Mouse (Mus musculus): ENCODE measurements around the gene Rbm47. TPM values are rescaled to one million over a fixed set of nuclear protein-coding genes. Genes with fewer than 3 reads are reported as not detected.

The Rbm47 gene
- polyA plus RNA-seq, 1 experiment = 80.2 TPM

DNA sequence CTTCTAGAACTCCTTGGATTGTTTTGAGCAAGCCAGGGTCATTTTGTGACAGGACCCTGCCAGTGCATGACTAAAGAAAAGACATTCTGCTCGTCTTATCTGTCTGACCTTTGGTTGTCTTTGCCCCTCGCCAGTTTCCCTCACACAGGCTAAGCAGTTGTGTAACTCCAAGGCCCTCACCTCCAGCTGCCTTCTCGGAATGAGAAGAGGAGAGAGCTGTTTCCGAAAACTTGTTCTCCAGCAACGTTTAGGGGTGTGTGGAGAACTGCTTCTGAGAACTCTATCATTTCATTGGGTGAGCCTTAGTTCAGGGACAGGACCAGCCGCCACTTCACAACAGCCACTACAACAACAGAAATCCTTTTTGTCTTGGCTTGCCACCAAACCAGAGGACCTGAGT, 77.8 kb downstream of the Rbm47 start:
- WGBS = 52% methylated on average over 6 of the region's 6 CpGs
- no peak for DNase-seq (ENCODE audit: low read depth, low spot score)

DNA sequence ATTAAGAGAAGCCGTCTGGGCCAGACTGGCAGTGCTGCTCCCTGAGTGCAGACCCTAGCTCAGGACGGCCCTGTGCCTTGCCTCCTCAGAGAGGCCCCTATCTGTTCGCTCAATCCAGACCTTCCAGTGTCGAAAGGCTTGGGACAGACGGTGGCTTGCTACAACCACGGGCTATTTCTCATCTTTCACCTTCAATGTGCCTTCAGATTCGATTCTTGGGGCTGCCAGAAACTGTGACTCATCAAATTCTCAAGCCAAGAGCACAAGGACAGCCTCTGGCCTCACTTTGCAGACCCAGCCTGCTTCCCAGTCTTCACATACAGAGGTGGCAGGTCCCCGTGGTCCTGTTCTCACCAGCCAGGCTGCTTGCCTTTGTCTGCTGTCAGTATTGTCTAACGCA, 82.9 kb downstream of the Rbm47 start:
- DNase-seq (ENCODE audit: low read depth, low spot score) = no peak

DNA sequence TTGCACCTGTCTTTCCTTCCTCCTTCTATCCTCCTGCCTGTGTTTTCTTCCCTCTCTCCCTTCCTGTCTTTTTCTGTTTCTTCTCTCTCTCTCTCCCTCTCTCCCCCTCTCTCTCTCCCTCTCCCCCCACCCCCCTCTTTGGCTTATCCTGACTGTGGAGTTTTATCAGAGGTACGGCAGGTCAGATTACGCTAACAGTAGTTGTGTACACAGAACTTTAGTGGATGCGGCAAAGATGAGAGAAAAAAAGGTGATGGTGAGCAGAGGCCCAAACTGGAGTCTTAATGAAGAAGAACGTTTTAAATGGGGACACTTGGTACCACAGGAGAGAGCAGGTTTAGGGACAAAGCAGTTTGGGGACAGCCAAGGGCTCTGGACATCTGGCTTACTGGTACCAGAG, 83.3 kb downstream of the Rbm47 start:
- 35% methylated on average over 4 of the region's 4 CpGs for WGBS
- DNase-seq (ENCODE audit: low read depth, low spot score) = no peak

More for the DNA sequence above, 82.9 kb downstream of the Rbm47 start:
- 21% methylated on average over 9 of the region's 9 CpGs for WGBS

DNA sequence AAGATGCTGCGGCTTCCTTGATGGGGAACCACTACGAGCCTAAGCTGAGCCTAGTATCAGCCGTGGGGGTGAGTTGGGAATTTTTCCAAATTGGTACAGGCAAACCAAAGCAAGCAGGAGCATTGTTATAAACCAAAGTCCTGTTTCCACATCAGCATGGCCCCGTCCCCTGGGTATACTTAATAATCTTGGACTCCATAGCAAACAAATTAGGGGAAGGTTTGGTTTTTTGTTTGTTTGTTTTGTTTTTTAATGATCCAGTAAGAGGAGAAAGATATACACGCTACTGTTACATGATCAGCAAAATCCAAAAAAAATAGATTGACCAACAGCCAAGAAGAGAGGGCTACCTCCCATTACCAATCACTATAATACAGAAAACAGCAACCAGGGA, 84.0 kb downstream of the Rbm47 start:
- DNase-seq (ENCODE audit: low read depth, low spot score) = no peak
- WGBS = 41% methylated on average over 5 of the region's 5 CpGs

DNA sequence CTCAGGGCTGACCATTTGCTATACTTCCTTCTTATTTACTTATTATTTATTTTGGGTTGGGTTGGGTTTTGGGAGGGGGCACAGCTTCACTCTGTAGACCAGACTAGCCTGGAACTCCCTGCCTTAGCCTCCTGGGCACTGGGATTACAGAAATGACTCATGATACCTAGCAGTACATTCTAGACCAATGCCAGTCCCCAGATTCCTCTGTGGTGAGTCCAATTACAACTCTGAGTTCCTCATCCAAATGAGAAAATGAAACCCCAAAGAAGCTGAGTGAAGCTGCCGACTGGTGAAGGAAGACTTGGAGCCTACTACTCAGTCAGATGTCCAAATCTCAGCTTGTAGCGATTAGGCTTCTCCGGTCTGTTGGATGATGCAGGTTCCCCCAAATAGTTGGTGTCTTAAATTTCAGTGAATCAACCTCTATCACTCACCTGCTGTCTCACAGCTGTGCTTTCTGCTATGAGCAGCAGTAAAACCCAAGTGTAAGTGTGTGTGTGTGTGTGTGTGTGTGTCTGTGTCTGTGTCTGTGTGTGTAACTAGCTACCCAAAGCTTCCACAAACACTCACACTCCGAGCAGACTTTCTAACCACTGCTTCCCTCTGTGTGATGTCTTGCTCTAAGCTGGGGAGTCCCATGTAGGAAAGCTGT, 84.5 kb downstream of the Rbm47 start:
- WGBS = 67% methylated on average over 4 of the region's 4 CpGs
- no peak for DNase-seq (ENCODE audit: low read depth, low spot score)

DNA sequence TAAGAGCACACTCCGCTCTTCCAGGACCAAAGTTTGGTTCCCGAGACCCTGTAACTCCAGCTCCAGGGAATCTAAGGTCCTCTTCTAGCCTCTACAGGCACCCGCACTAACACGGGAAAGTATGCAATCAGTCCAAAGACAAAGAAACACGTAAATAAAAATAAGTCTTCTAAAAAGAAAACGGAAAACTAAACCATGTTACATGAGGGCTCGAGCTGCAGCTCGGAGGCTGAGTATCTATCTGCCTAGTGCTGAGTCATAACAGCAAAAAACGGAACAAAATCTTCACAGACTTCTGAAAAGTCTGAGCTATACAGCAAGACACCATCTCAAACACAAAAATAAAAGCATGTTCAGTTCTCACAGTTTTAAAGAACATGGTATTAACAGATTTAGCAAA, 86.0 kb downstream of the Rbm47 start:
- 81% methylated on average over 9 of the region's 9 CpGs for WGBS

DNA sequence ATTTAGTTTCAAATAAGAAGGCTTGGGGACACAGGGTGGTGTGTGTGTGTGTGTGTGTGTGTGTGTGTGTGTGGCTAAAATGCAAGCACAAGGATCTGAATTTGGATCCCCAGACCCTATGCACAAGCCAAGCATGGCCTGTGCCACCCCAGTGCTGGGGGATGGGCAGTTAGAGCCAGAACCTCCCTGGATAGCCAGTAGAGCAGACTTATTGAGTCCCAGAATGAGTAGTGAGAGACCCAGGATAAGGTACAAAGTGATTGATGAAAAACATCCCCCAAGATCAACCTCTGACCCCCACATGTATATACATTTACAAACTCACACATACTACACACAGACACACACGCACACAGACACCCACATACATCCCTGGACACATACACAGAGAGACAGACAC, 86.6 kb downstream of the Rbm47 start:
- WGBS = 93% methylated on average over 1 of the region's 1 CpGs

More for the DNA sequence above, 86.0 kb downstream of the Rbm47 start:
- no peak for DNase-seq (ENCODE audit: low read depth, low spot score)

DNA sequence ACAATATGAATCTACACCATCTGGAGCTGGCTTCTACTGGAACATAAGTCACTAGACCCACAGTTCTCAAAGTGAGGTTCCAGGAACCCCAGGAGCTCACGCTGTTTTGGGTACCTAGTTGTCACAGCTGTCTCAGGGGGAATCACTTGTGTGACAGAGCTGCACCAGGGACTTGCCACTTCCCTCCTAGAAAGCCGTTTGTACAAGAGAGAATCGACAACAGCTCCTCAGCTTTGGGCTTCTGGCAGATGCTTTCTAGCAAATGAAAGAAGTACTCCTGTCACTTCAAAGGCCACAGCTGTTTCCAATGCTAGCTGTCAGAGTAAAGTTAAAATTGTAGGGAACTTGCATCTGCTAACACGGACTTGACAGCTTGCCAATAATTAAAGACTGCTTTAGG, 87.4 kb downstream of the Rbm47 start:
- 53% methylated on average over 4 of the region's 4 CpGs for WGBS
- DNase-seq (ENCODE audit: low read depth, low spot score) = no peak

More for the DNA sequence above, 86.6 kb downstream of the Rbm47 start:
- DNase-seq (ENCODE audit: low read depth, low spot score) = no peak

DNA sequence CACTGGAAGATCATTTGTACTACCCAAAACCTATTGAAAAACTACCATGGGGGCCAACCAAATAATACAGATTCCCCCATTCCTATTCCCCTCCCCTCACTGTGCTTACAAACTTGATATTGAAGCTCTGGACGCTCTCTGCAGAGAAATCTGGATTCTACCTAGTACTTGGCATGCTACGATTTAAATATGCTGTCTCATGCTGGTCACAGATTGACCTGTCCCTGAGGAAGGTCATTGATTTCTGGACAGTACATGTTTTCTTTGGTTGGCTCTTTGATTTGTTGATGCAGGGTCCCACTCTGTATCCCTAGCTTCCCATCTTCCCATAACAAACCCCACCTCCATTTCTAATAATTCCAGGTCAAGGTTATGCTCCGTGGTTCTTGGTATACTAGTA, 88.4 kb downstream of the Rbm47 start:
- DNase-seq (ENCODE audit: low read depth, low spot score) = no peak
- WGBS = 92% methylated on average over 3 of the region's 3 CpGs

DNA sequence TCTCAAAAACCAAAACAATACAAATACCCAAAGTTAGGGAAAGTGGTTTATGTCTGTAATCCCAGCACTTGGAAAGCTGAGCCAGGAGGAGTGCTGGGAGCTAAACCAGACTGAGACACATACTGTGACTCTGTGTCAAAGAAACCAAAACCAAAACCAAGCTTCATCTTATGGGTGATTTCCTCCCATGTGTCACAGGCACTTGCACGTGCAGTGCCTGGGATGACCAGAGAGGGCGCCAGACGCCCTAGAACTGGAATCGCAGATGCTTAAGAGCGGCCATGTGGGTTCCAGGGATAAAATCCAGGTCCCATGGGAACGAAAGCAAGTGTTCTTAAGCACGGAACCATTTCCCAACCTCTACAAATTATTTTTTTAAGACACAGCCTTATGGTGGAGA, 89.6 kb downstream of the Rbm47 start:
- DNase-seq (ENCODE audit: low read depth, low spot score) = no peak
- WGBS = 35% methylated on average over 7 of the region's 7 CpGs

DNA sequence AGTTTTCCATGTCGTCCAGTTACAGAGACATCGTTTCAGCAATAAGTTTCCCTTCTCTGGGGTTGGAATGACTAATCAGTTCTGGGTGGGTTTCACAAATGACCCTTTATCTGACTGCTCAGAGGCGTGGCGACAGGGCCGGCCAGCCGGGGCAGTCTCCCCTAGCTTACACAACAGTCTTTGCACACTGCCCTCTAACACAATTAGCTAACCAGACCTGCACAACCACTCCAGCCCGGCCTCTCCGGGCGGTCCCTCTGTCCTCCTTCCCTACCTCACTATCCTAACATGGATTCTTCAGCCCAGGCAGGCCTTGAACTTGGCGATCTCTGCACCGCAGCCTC, 90.7 kb downstream of the Rbm47 start:
- DNase-seq (ENCODE audit: low read depth, low spot score) = no peak

DNA sequence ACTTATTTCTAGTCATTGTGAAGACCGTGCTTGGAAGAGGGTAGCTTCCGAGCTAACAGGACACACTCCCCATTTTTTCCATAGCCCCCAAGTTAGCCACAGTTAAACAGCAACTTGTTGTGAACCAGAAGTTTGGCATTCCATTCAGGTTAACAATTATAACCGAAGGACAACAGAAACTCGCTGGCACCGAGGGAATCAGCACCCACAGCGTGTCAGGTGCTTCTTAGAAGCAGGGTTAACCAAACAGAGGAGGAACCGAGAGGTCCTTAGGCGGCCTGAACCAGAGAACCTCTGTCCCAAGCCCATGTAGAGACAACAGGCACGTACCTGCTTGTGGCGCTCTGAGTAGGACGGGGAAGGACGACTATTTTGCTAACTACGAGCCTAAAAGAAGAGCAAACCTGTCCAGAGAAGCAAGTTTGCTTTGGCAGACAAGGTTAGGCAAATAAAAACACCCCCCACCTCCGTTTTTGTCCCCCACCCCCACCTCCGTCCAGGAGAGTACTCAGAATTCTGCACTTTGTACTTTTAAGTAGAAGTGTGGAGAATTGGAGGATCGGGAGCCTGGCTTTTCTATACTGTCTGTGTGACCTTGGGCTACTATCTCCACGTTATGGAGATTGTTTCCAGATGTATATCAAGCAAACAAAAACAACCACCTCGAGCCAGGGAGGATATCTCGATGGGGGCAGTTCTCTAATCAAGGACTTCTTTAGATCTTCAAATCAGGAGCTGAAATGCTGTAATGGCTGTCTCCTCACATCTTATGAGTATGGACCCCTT, 91.3 kb downstream of the Rbm47 start:
- 27% methylated on average over 19 of the region's 19 CpGs for WGBS
- no peak for DNase-seq (ENCODE audit: low read depth, low spot score)

More for the DNA sequence above, 90.7 kb downstream of the Rbm47 start:
- 31% methylated on average over 11 of the region's 11 CpGs for WGBS

DNA sequence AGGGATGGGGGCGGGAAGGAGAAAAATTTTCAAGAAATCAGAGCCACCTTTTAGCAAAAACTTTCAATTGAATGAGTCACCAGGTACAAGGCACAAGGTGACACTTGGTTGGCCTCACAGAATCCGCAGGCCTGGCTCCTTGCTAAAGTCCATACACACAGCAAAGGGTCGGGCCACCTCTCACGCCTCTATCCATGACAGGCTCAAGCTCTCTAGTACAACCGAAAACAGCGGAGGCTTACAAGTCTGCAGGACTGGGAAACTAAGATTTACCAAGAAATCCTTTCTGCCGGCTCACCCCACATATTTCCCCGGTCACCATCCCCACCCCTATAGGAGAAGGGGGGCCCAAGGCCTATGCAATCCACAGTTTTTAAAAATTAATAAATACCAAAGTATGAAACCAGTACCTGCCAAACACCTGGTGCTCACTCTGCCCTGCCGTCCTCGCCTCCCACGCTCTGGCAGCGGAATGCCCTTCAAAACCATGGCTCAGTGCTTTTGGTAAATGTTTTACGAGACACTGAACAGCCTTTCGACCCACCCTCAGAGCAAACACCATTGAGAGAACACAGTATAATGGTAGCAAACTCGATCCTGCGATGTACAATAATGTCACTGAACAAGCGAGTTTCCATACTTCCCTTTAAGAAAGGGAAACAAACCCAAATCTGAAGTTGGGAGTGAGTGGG, 92.2 kb downstream of the Rbm47 start:
- DNase-seq (ENCODE audit: low read depth, low spot score) = no peak
- 28% methylated on average over 17 of the region's 17 CpGs for WGBS

DNA sequence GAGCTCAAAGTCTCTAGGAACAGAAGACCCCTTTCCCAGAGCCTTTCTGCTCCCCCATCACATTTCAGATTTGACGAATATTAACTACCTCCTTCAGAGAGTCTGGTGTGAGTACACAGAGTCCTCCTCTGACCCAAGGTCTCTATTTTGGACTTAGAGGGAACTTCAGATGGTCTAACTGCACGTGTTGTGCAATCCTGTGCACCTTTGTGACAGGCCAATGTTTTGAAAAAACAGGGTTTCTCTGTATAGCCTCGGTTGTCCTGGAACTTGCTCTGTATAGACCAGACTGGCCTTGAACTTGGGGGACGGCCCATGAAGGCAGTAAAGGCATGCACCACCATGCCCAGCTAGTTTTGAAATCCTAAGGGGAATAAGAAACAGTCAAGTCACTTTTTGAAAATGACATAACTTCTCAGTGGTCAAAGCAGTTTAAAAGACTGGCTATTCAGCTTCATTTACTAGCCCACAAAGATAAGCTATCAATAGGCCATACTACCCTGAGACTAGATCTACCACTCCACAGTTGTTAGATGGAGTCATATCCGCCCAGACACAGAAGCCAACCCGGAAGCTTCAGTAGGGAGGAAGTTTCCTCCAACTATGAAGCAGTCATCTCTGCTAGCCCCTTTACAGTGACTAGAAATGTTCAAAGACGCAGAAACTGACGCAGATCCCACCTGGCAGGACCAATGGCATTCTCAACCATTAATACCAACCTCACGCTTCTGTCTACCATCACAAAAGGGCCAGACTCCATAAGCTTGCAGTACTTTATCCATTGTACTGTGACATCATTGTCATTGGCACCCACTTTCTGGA, 93.3 kb downstream of the Rbm47 start:
- WGBS = 28% methylated on average over 9 of the region's 9 CpGs
- DNase-seq (ENCODE audit: low read depth, low spot score) = no peak

DNA sequence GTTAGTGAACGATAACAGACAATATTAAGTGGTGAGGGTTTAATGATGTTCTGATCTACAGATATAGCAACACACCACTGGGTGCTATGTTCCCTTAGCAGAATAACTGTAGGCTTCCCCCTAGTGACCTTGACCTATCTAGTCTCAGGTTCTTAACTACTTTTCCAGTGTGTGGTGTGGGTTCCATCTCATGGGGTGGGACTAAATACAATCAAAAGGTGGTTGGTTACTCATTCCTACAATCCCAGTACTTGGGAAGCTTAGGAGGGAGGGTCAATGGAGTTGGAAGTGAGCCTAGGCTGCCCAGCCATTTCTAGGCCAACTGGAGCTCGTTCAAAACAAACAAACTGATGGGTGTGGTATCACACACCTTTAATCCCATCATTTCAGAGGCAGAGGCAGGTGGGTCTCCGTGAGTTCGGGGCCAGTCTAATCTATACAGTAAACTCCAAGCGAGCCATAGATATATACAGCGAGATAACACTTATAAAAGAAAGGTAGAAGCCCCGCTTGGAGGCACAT, 94.4 kb downstream of the Rbm47 start:
- WGBS = 41% methylated on average over 7 of the region's 7 CpGs
- no peak for DNase-seq (ENCODE audit: low read depth, low spot score)

DNA sequence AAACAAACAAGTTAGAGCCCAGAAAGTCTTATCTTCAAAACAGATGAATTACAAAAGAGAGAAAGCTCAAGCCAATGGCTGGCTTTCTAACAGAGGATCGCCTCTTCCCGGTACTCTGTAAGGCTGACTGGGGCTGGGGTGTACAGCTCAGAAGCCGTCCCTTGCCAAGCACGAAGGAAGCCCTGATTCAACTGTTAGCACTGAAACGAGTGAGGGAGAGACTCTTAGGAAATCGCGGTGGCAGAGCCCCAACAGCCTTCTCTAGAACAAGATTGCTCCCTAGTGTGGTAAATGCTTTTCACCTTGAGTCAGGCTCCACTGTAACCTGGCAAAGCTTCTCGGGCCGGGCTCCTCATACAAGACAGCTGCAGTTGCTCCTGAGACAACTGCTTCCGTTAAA, 95.5 kb downstream of the Rbm47 start:
- no peak for DNase-seq (ENCODE audit: low read depth, low spot score)
- 4% methylated on average over 10 of the region's 10 CpGs for WGBS

DNA sequence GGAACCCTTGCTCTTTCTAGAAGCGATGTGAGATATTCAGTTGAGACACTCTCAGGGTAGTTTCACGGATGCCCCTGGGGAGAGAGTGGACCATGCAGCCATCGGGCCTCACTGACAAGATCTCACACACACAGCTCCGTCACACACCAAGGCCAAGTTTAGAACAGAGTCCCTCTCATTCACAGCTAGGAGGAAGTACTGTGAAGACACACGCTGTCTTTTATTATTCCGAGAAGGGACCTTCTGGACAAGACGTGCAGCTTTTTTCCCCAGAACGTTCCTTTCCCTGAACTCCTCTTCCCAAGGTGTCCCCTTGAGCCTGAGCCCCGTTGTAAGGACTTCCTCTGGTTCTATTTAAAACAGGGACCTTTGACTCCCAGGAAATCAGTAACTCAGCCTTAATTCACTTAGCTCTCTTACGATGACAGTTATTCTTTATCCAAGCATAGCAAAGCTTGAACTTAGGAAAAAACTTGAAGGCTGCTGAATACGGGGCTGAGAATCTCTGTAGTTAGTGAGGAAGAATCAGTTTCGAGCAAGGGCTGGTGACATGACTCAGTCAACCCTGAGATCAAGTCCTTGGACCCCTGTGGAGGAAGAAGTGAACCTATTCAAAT, 96.1 kb downstream of the Rbm47 start:
- no peak for DNase-seq (ENCODE audit: low read depth, low spot score)

DNA sequence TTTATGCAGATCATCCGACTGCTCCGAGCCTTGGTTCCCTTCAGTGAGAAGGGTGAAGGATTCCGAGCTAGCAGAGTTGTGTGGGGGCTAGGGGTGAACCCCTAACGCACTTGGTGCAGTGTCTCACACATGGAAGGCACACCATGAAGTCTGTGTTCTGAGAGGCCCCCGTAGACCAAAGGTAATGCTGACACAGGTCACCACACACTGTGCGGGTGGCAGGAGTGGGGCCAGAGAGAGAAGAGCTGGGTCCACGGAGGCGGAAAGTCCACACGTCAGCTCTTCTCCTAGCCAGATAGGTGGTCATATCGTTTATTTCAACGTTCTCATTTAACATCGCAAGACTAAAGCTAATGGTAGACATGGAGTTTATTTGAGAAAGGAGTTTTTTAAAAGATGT, 97.0 kb downstream of the Rbm47 start:
- DNase-seq (ENCODE audit: low read depth, low spot score) = no peak
- 73% methylated on average over 12 of the region's 12 CpGs for WGBS

More for the DNA sequence above, 96.1 kb downstream of the Rbm47 start:
- WGBS = 23% methylated on average over 12 of the region's 12 CpGs

DNA sequence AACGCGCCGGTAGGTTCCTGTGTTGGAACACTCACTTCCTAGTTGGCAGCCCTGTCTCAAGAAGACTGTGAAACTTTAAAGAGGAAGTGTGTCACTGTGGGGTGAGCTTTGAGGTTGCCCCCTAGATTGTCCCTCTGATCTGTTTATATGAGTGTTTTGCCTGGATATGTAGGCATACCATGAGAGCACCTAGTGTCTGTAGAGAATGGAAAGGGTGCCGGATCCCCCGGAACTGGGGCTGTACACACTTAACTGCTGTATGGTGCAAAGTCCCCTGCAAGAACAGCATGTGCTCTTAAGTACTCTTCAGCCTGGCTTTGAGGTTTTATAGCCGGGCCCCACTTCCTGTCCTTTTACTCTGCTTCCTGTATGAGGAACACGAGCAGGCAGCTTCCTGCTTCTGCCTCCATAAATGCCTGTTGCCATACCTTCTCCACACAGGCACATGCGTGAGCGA, 97.9 kb downstream of the Rbm47 start:
- 17% methylated on average over 9 of the region's 9 CpGs for WGBS
- DNase-seq (ENCODE audit: low read depth, low spot score) = no peak
